Mouse (Mus musculus): ENCODE results near the gene Slc44a2. TPM values are rescaled to one million over a fixed set of nuclear protein-coding genes. Genes with fewer than 3 reads are reported as not detected.
"Not testable (repeated sequence)": the region's sequence is repeated elsewhere in the genome, so short reads cannot be mapped to it uniquely, and the experiment has no call there.

The Slc44a2 gene
- polyA plus RNA-seq, 1 experiment from 2014 or later, result 116 TPM

GRCm38 (mm10) chr9:21283591-21283990 is 36.9 kb upstream of the Slc44a2 start:
- Histone ChIP-seq H3K9ac (replicated peaks; ENCODE audit: low read length) (no peak overlapping the region), H3K4me1 (ENCODE audit: insufficient read depth, low read length) (peaks cover 16% of the 10 kb centered on the region), H3K4me2 (replicated peaks; ENCODE audit: low read depth, low read length) (no peak overlapping the region), H3K27ac (ENCODE audit: low read length) (no peak overlapping the region), H3K27me3 (ENCODE audit: insufficient read depth, low read length) (no peaks in the 10 kb centered on the region), H3K36me3 (ENCODE audit: insufficient read depth, low read length) (peaks cover 55% of the 10 kb centered on the region), H3K4me3 (ENCODE audit: low read length) (no peak overlapping the region), H3K9me3 (ENCODE audit: low read length) (no peaks in the 10 kb centered on the region)
- no peak for ATAC-seq (ENCODE audit: low FRiP score, low TSS enrichment)
- 90% methylated on average over 5 of the region's 5 CpGs for WGBS

- 79% methylated on average over 3 of the region's 3 CpGs for WGBS
- H3K4me2 ChIP-seq (replicated peaks; ENCODE audit: low read depth, low read length), result no peak overlapping the region
- peaks cover 52% of the 10 kb centered on the region for H3K36me3 ChIP-seq (ENCODE audit: insufficient read depth, low read length)
These were observed 36.5 kb upstream of the Slc44a2 start for GRCm38 (mm10) chr9:21283994-21284393.

GRCm38 (mm10) chr9:21286753-21287152 is 33.7 kb upstream of the Slc44a2 start:
- Histone ChIP-seq H3K4me1 (ENCODE audit: insufficient read depth, low read length) (peaks cover 34% of the 10 kb centered on the region), H3K36me3 (ENCODE audit: insufficient read depth, low read length) (peaks cover 27% of the 10 kb centered on the region), H3K4me2 (replicated peaks; ENCODE audit: low read depth, low read length) (peak overlapping the region; percentile 75), H3K9ac (replicated peaks; ENCODE audit: low read length) (peak overlapping the region; percentile 79), H3K9me3 (ENCODE audit: low read length) (no peaks in the 10 kb centered on the region), H3K27me3 (ENCODE audit: insufficient read depth, low read length) (no peaks in the 10 kb centered on the region), H3K4me3 (ENCODE audit: low read length) (peak overlapping the region; percentile 71), H3K27ac (ENCODE audit: low read length) (no peak overlapping the region)
- no peak for ATAC-seq (ENCODE audit: low FRiP score, low TSS enrichment)
- 63% methylated on average over 3 of the region's 3 CpGs for WGBS

More at GRCm38 (mm10) chr9:21283994-21284393, 36.5 kb upstream of the Slc44a2 start:
- no peaks in the 10 kb centered on the region for H3K27me3 ChIP-seq (ENCODE audit: insufficient read depth, low read length)
- no peak overlapping the region for H3K4me3 ChIP-seq (ENCODE audit: low read length)
- no peak for ATAC-seq (ENCODE audit: low FRiP score, low TSS enrichment)
- peaks cover 20% of the 10 kb centered on the region for H3K4me1 ChIP-seq (ENCODE audit: insufficient read depth, low read length)
- H3K9ac ChIP-seq (replicated peaks; ENCODE audit: low read length), result 0 out of 2 replicates have a peak overlapping the region, but pooled peaks have one; percentile 8
- H3K9me3 ChIP-seq (ENCODE audit: low read length), result no peaks in the 10 kb centered on the region
- no peak overlapping the region for H3K27ac ChIP-seq (ENCODE audit: low read length)

GRCm38 (mm10) chr9:21287571-21288402 is 32.7 kb upstream of the Slc44a2 start, which contains the start of gene Kri1:
Kri1 (minus strand) TSS chr9:21287969.
- Histone ChIP-seq H3K27ac (ENCODE audit: low read length) (peak within 1 kb of the TSS; percentile 90), H3K27me3 (ENCODE audit: insufficient read depth, low read length) (no peaks in the 10 kb centered on the region), H3K4me1 (ENCODE audit: insufficient read depth, low read length) (peaks cover 34% of the 10 kb centered on the region), H3K4me2 (replicated peaks; ENCODE audit: low read depth, low read length) (peak within 1 kb of the TSS; percentile 75), H3K4me3 (ENCODE audit: low read length) (peak within 1 kb of the TSS; percentile 71), H3K9me3 (ENCODE audit: low read length) (no peaks in the 10 kb centered on the region), H3K9ac (replicated peaks; ENCODE audit: low read length) (peak within 1 kb of the TSS; percentile 79), H3K36me3 (ENCODE audit: insufficient read depth, low read length) (peaks cover 19% of the 10 kb centered on the region)
- WGBS, result under 1% methylated on average over 59 of the region's 59 CpGs
- ATAC-seq (ENCODE audit: low FRiP score, low TSS enrichment), result peak; percentile 72

GRCm38 (mm10) chr9:21288404-21289336 is 31.8 kb upstream of the Slc44a2 start:
- ATAC-seq (ENCODE audit: low FRiP score, low TSS enrichment), result no peak
- H3K4me1 ChIP-seq (ENCODE audit: insufficient read depth, low read length), result peaks cover 34% of the 10 kb centered on the region
- H3K9me3 ChIP-seq (ENCODE audit: low read length), result no peaks in the 10 kb centered on the region
- peak overlapping the region; percentile 71 for H3K4me3 ChIP-seq (ENCODE audit: low read length)
- no peaks in the 10 kb centered on the region for H3K27me3 ChIP-seq (ENCODE audit: insufficient read depth, low read length)
- WGBS, result 71% methylated on average over 13 of the region's 13 CpGs
- H3K9ac ChIP-seq (replicated peaks; ENCODE audit: low read length), result peak overlapping the region; percentile 79
- peak overlapping the region; percentile 75 for H3K4me2 ChIP-seq (replicated peaks; ENCODE audit: low read depth, low read length)
- peaks cover 15% of the 10 kb centered on the region for H3K36me3 ChIP-seq (ENCODE audit: insufficient read depth, low read length)
- peak overlapping the region; percentile 90 for H3K27ac ChIP-seq (ENCODE audit: low read length)

GRCm38 (mm10) chr9:21289337-21289671 is 31.2 kb upstream of the Slc44a2 start:
- H3K36me3 ChIP-seq (ENCODE audit: insufficient read depth, low read length), result peaks cover 9% of the 10 kb centered on the region
- H3K9me3 ChIP-seq (ENCODE audit: low read length), result no peaks in the 10 kb centered on the region
- H3K27ac ChIP-seq (ENCODE audit: low read length), result no peak overlapping the region; the same call in 1 of the 2 replicates
- H3K9ac ChIP-seq (replicated peaks; ENCODE audit: low read length), result no peak overlapping the region
- ATAC-seq (ENCODE audit: low FRiP score, low TSS enrichment), result no peak
- H3K4me3 ChIP-seq (ENCODE audit: low read length), result peak overlapping the region; percentile 84
- no peaks in the 10 kb centered on the region for H3K27me3 ChIP-seq (ENCODE audit: insufficient read depth, low read length)
- H3K4me2 ChIP-seq (replicated peaks; ENCODE audit: low read depth, low read length), result peak overlapping the region; percentile 69
- peaks cover 34% of the 10 kb centered on the region for H3K4me1 ChIP-seq (ENCODE audit: insufficient read depth, low read length)
- WGBS, result 79% methylated on average over 2 of the region's 2 CpGs

GRCm38 (mm10) chr9:21290589-21290988 is 29.9 kb upstream of the Slc44a2 start:
- WGBS, result under 1% methylated on average over 20 of the region's 20 CpGs
- H3K4me3 ChIP-seq (ENCODE audit: low read length), result peak overlapping the region; percentile 84
- peak overlapping the region; percentile 85 for H3K27ac ChIP-seq (ENCODE audit: low read length)
- H3K27me3 ChIP-seq (ENCODE audit: insufficient read depth, low read length), result no peaks in the 10 kb centered on the region
- H3K4me2 ChIP-seq (replicated peaks; ENCODE audit: low read depth, low read length), result peak overlapping the region; percentile 69
- ATAC-seq (ENCODE audit: low FRiP score, low TSS enrichment), result no peak
- H3K36me3 ChIP-seq (ENCODE audit: insufficient read depth, low read length), result peaks cover 6% of the 10 kb centered on the region; the same call in 1 of the 2 replicates
- H3K4me1 ChIP-seq (ENCODE audit: insufficient read depth, low read length), result peaks cover 34% of the 10 kb centered on the region
- peak overlapping the region; percentile 87 for H3K9ac ChIP-seq (replicated peaks; ENCODE audit: low read length)
- no peaks in the 10 kb centered on the region for H3K9me3 ChIP-seq (ENCODE audit: low read length)

- H3K4me1 ChIP-seq (ENCODE audit: insufficient read depth, low read length), result peaks cover 34% of the 10 kb centered on the region
- H3K27ac ChIP-seq (ENCODE audit: low read length), result peak within 1 kb of the TSS; percentile 96
- peak; percentile 97 for ATAC-seq (ENCODE audit: low FRiP score, low TSS enrichment)
- H3K4me2 ChIP-seq (replicated peaks; ENCODE audit: low read depth, low read length), result peak within 1 kb of the TSS; percentile 69
- no peaks in the 10 kb centered on the region for H3K27me3 ChIP-seq (ENCODE audit: insufficient read depth, low read length)
- H3K4me3 ChIP-seq (ENCODE audit: low read length), result peak within 1 kb of the TSS; percentile 84
- H3K9me3 ChIP-seq (ENCODE audit: low read length), result no peaks in the 10 kb centered on the region
- H3K9ac ChIP-seq (replicated peaks; ENCODE audit: low read length), result peak within 1 kb of the TSS; percentile 87
- WGBS, result under 1% methylated on average over 41 of the region's 51 CpGs
- H3K36me3 ChIP-seq (ENCODE audit: insufficient read depth, low read length), result peaks cover 6% of the 10 kb centered on the region; the same call in 1 of the 2 replicates
These were observed 29.3 kb upstream of the Slc44a2 start, which contains the start of gene Cdkn2d for GRCm38 (mm10) chr9:21291022-21291787. Cdkn2d (minus strand) TSS chr9:21291407.

- not testable (repeated sequence) for H3K36me3 ChIP-seq (ENCODE audit: insufficient read depth, low read length); ATAC-seq (ENCODE audit: low FRiP score, low TSS enrichment); H3K27me3 ChIP-seq (ENCODE audit: insufficient read depth, low read length); H3K9me3 ChIP-seq (ENCODE audit: low read length)
- WGBS, result 16% methylated on average over 7 of the region's 7 CpGs
- H3K9ac ChIP-seq (replicated peaks; ENCODE audit: low read length), result peak overlapping the region; percentile 68
- peak overlapping the region; percentile 56 for H3K4me2 ChIP-seq (replicated peaks; ENCODE audit: low read depth, low read length)
- peaks cover 27% of the 10 kb centered on the region for H3K4me1 ChIP-seq (ENCODE audit: insufficient read depth, low read length)
- H3K27ac ChIP-seq (ENCODE audit: low read length), result peak overlapping the region; percentile 96
- peak overlapping the region; percentile 84 for H3K4me3 ChIP-seq (ENCODE audit: low read length)
These were observed 28.6 kb upstream of the Slc44a2 start for GRCm38 (mm10) chr9:21291868-21292267.

All from kidney, embryonic 16.5 days (tissue).